Mouse (Mus musculus) cerebellum, postnatal 10 days (tissue): ENCODE results near the gene Tmem145.
"Not testable (repeated sequence)": the region's sequence is repeated elsewhere in the genome, so short reads cannot be mapped to it uniquely, and the experiment has no call there.

Source experiments
- DNase-seq, 2 experiments: peaks; one replicate each; pipeline ENCODE4 v3.0.0; 2021; ENCODE audit warnings: mixed read lengths in 2 of 2

Gene Tmem145

DNA sequence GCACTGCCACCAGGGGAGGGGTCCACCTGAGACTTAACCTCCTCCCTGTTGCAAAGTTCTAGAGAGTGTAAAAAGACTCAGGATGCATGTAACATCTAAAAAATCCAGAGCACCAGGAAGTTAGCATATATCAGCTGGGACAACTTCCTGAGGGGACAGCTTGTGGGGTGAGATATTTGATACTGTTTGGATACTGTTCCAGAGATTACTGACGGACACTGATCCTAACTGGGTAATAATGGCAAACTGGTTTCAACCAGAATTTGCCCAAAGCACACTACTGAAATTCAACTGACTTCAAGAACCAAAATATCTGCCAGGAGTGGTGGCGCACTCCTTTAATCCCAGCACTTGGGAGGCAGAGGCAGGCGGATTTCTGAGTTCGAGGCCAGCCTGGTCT lies 11.4 kb upstream of the Tmem145 start:
- no peak for DNase-seq

DNA sequence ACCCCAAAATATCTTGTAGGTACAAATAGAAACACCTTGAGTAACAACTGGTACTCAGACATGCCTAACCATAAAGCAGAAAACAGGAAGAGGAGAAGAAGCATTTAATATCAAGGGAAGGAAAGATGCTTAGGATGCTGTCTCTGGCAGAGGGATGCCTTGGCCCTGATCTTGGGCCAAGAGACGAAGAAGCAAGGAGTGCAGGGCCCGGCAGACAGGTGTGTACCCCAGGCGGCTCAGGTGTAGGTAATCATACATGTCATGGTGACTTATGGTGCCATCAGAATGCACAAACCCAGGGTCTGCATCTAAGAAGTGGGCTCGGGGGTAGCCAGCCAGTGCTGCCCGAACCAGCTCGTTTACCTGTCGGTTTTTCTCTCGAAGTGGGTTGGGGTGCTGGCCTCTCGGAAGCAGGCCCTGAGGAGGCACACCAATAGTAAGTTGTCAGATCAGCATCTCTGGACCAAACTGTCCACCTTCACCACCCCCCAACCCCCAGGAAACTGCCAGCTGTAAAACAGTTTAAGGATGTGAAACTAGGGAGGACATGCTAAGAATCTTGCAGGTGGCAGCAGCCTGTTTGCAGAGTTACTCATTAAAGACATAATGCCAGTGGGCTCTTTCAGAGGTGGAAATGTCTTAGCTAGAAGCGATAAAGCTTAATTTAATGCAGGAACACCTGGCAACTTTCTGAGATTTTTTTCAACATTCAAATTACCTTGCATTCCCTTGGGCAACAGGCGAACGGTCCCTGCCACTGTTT lies 10.8 kb upstream of the Tmem145 start:
- DNase-seq: peak in 1 of 2 experiments; percentile 6

DNA sequence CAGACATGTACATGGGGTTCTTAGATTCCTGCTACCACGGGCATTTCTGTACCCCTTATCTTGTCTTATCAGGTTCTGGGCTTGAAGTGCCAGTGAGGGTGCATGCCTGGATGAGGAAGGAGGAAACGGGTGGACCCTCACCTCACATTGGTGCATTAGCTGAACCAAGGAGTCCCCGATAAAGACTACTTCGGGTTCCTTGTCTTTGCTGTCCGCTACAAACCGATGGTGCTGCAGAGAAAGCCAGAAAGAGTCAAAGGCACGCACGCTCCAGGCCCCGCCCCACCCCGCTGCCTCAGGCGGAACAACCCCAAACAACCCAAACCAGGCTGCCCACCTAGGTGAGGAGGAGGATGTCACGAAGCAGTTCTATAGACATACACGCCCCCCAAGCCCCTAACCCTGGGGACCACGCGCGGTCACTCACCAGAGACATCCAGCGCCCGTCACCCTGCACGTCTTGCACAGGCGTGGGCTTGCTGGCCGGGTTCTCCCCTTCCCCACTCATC lies 8.9 kb upstream of the Tmem145 start:
- peak; percentile 64 to 69 for DNase-seq

DNA sequence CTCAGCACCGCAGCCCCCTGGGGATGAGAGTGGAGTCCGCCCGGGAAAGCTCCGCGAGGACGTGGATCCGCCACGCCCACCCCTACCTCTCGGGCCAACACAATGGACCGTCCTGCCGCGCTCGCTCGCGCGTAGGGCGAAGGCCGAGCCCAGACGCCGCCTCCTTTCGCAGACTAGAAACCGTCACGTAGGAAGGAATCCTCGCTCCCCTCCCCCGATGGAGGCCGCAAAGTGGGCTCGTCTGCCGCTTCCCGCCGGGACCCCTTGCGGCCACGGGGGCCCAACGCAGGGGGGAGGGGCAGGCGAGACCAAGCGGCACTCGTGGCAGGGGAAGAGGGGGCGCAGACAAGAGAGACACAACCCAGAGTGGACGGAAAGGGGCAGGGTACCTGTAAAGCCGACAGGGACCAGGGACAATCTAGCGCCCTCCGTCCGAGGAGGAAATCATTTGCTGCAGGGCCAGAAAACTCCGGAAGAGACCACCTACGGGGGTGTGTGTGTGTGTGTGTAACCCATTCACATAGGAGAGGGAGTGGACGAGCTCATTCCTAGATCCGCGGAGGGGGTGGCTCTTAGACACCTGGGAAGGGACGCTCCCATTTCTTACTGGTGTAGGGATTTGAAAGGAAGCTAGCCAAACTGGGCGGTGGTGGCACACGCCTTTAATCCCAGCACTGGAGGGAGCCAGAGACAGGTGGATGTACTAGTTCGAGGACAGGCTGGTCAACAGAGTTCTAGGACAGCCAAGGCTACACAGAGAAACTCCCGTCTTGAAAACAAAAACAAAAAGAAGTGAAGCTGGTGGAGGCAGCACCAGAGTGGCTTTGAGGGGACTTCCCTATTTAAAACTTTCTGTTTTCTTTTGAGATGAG lies 8.2 kb upstream of the Tmem145 start, which contains the start of gene Pafah1b3:
Gene Pafah1b3 (minus strand): TSS at position 533 of the 872 bp plus-strand sequence.
- peak; percentile 93 to 95 for DNase-seq

DNA sequence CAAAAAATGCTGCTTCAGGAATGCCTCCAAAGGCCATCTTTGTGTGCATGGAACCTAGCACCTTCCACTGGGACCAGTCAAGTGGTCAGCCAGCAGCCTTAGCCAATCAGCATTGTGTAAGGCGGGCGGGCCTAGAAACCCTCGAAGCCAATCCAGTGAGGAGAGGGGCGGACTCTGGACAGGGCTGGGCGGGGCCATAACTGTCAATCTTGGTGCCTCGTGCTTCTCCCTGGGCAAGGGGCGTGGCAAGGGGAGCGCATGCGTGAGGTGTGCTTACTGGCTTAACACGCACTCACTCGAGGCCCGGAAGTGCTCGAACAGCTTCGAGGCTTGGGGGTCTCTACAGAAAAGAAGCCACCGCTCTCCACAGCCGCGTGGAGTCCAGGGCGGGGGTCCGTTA lies 4.8 kb upstream of the Tmem145 start, which contains the start of gene Prr19:
Gene Prr19 (plus strand): TSS at position 349 of the 400 bp plus-strand sequence.
- DNase-seq: peak; percentile 62

GRCm38 (mm10) chr7:25303003-25303684 lies 2.8 kb upstream of the Tmem145 start:
- DNase-seq: no peak

GRCm38 (mm10) chr7:25303685-25304006 lies 2.3 kb upstream of the Tmem145 start:
- DNase-seq: no peak

DNA sequence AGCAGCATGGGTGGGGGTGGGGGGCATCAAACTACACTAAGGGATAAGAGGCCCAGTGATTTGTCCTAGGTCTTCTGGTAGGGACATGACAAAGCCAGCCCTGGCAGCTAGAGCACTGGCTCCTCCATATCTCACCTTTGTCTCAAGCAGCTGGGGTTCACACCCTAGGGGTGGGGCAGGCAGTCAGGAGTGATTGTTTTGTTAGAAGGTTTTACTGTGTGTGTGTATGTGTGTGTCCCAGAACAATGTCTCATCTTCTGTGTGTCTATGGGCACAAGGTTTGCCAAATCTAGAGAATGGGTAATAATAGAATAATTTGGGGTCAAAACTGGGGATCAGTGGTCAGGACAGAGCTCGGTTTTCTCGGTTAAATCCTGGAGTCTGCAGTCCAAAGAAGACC lies 425 bp upstream of the Tmem145 start:
- no peak for DNase-seq

- no peak for DNase-seq
Measured at GRCm38 (mm10) chr7:25306614-25306996, 699 bp downstream of the Tmem145 start.

DNA sequence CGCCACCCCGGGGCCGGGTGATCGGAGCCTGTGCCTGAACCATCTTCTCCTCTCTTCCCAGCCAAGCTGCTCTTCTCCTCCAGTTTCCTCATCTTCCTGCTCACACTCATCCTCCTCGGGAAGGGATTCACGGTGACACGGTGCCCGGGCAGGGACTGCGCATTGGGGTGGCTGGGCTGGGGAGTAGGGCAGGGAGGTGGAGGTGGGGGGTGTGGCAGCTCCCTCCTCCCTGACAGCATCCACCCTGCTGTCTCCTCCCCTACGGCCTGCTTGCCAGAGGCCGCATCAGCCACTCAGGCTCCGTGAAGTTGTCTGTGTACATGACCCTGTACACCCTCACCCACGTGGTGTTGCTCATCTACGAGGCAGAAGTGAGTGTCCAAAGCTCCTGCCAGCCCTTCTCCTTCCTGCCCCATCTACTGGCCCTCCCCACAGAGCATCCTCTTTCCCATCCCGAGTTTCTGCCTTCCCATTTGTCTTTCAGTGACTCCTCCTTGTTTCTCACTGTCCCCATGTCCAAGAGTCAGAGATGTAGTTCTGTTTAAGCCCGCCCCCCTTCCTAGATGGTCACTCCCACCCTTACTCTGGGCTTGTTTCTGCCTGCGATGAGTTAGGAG lies 2.9 kb downstream of the Tmem145 start:
- no peak for DNase-seq

- no peak for DNase-seq
Measured at GRCm38 (mm10) chr7:25309425-25309824, 3.5 kb downstream of the Tmem145 start.

GRCm38 (mm10) chr7:25311193-25311592 lies 5.3 kb downstream of the Tmem145 start:
- no peak for DNase-seq

DNA sequence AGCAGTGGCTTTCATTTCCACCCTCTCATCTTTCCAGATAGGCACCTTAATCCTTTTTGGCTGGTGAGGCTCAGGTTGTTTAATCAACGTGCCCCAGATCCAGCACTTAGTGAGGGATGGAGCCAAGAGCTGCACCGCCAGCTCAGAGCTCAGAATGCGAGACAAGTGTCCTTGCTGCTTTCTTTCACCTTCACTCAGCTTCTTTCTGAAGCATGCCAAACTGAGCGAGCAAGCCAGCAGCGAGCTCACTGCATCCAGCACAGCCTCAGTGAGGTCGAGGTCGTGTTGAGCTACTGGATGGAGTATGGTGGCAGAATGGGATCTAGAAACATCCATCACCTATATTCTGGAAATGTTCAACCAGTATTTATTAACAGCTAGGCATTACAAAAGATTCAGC lies 7.4 kb downstream of the Tmem145 start:
- DNase-seq: no peak

DNA sequence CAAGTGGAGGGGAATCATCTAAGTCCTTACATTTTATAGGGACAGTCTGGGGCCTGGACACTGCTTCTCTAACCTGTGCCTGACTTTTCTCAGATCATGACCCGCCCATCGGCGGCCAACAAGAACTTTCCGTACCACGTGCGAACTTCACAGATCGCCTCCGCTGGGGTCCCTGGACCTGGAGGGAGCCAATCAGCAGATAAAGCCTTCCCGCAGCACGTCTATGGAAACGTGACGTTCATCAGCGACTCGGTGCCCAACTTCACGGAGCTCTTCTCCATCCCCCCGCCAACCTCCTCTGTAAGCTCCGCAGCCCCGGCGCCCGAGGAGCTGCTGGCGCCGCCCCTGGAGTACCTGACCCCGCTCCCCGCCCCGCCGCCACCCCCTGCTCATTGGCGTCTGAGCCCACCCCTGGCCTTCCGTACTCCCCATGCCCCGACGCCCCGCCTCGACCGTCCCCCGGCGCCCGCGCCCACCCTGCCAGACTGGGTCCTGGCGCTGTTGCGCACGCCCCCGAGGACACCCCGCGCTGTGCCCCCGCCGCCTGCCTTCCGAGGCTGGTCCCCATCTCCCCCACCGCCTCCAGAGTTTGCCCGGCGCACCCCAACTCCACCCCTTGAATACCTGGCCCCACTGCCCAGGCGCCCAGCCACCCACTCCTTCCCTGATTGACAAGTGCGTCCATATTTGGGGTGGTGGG lies 8.8 kb downstream of the Tmem145 start:
- DNase-seq: peak in 1 of 2 experiments; percentile 43

DNA sequence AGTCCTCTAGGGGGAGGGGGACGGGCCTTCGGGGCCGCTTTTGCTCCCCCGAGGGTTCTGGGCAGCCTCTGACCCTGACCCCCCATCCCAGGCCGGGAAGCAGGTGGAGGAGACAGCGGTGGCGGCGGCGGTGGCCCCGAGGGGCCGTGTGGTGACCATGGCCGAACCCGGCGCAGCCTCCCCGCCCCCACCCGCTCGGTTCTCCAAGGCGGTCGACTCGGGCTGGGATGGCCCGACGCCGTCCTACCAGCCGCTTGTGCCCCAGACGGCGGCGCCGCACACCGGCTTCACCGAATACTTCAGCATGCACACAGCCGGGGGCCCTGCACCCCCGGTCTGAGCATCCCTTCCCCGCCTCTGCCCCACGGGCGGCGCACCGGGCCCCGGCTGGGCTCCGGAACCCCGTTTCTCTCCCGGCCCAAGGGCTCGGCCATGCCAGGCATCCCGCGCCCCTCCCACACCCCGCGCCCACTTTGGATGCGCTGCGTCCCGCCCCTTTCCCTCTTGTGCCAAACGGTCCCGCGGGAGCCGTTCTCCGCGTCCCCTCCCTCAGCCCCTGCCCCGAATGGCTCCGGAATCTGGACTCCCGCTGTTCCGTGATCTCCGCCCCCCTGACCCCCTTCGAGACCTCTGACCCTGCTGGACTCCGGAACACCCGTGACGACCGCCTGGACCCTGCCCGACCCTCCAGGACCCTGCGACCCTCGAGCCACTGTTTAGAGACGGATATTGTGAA lies 9.6 kb downstream of the Tmem145 start:
- DNase-seq: peak; percentile 73 to 75

GRCm38 (mm10) chr7:25316532-25317445 lies 10.9 kb downstream of the Tmem145 start, which contains the start of gene Megf8:
Megf8 (plus strand) TSS chr7:25317164.
- DNase-seq: peak; percentile 99

DNA sequence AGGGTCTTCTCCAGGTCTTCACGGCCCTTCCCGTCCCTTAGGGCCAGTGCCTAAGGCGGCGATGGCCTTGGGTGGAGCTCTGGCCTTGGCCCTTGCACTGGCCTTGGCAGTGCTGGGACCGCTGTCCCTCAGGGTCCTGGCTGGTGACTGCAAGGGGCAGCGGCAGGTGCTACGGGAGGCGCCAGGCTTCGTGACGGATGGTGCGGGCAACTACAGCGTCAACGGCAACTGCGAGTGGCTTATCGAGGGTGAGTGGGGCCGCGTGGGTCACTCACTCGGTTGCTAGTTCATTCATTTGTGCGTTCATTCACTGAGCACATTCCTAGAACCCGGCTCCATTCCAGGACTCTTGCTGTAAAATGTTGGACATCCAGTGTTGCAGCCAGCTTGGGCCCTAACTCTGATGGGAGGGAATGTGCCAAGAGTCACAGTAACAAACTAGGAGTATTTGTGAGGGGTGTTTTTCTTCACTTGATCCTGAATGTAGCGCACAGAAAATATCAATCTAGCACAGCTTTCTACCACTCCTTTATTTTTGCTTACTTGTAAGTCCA lies 11.6 kb downstream of the Tmem145 start:
- peak; percentile 64 to 68 for DNase-seq

GRCm38 (mm10) chr7:25322058-25322484 lies 16.2 kb downstream of the Tmem145 start:
- no peak for DNase-seq

DNA sequence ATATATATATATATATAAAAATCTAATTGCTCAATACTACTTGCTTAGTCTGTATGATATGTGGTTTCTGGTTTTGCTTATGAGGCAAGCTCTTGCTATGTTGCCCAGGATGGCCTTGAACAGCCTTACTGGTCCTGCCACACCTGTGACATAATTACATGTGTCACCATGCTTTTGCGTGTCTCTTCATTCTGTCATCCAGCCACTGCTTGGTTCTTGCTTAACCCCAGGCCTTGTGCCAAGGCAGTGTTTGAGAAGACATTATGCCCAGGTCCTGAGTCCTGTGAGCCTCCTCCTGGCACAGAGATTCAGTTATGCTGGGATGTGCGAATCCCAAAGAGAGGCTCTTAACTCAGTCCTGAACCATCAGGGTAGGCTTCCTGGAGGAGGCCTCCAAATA lies 17.3 kb downstream of the Tmem145 start:
- no peak for DNase-seq

DNA sequence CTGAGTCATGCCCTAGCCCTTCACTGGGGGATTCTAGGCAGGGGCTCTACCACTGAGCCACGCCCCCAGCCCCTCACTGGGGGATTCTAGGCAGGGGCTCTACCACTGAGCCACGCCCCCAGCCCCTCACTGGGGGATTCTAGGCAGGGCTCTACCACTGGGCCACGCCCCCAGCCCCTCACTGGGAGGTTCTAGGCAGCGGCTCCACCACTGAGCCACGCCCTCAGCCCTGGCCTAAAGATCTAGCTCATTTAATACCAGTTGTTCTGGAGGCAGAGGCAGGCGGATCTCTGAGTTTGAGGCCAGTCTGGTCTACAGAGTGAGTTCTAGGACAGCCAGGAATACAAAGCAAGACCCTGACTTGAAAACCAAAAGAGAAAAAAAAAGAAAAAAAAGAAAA lies 19.5 kb downstream of the Tmem145 start:
- not testable (repeated sequence) for DNase-seq
